Mouse (Mus musculus) embryonic facial prominence, embryonic 10.5 days (tissue): ENCODE results near the gene Gm34653. TPM values are rescaled to one million over a fixed set of nuclear protein-coding genes. Genes with fewer than 3 reads are reported as not detected.
"Not testable (repeated sequence)": the region's sequence is repeated elsewhere in the genome, so short reads cannot be mapped to it uniquely, and the experiment has no call there.

ENCODE experiments used
- DNase-seq: peaks from one replicate; pipeline ENCODE4 v3.0.0-alpha.2; 2017; ENCODE audit warnings: low spot score
- H3K27ac ChIP-seq: fragments of 300-500 bp; sonication (generic); replicated peaks from 2 replicates; pipeline ENCODE4 v1.5.1; 2016; ENCODE audit warnings: mild to moderate bottlenecking
- H3K27me3 ChIP-seq: fragments of 300-500 bp; sonication (generic); replicated peaks from 2 replicates; pipeline ENCODE4 v1.6.1; 2016; ENCODE audit warnings: low read depth, mild to moderate bottlenecking; ENCODE audit not compliant: poor library complexity, severe bottlenecking
- H3K36me3 ChIP-seq: fragments of 300-500 bp; sonication (generic); replicated peaks from 2 replicates; pipeline ENCODE4 v1.6.1; 2016; ENCODE audit warnings: mild to moderate bottlenecking, moderate library complexity
- H3K4me1 ChIP-seq: fragments of 300-500 bp; sonication (generic); 2 replicates; pipeline ENCODE4 v1.6.1; 2016
- H3K4me3 ChIP-seq: fragments of 300-500 bp; sonication (generic); 2 replicates; pipeline ENCODE4 v1.5.1; 2016; ENCODE audit warnings: mild to moderate bottlenecking, moderate library complexity
- H3K9me3 ChIP-seq: fragments of 300-500 bp; sonication (generic); 2 replicates; pipeline ENCODE4 v1.6.1; 2016; ENCODE audit warnings: mild to moderate bottlenecking
- WGBS: fragments of 180-500 bp; shearing (Covaris S2); methylation state at CpG from one replicate; pipeline ENCODE4 v1.1.7; 2016; 5-methylcytosine and 5-hydroxymethylcytosine counted together
- polyA plus RNA-seq: library from polyadenylated mRNA; unstranded; fragments of >200 nt; fragmentation: Nextera tagmentation; extraction: Ambion mirVana; gene quantifications from 2 replicates; pipeline ENCODE4 v1.2.1, GENCODE M21; 2016

Gm34653 gene
- polyA plus RNA-seq, result 0.09 TPM in 1 of 2 replicates, not detected in the other

DNA sequence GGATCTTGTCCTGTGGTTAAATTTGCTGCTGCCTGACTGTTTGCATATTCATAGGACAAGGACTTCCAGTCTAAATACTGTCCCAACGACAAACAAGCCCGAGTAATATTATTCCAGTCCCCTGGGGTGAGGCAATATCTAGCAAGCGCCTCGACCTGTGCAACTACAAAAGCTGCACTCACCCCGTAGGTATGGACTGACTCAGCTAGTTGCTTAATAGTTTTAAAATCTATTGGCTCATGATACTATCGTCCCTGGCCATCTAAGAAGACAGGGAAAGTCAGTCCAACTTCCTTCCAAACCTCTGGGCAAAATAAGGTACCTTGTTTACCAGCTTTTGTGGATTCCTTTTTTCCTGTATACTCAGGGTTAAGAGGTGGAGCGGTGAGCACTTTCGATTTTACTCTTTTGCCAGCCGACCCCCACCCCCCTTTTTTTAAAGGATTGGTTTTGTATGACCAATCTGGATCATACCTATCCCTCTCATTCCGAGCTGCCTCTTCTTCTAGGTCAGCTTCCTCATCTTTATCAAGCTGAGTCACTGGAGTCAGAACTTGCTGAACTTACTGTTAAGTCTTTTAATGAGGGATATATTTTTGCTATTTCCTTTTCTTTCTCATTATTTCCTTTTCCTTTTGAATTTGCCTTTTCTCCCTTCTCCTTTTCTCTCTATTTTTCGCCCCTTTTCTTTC is at the start of gene Gm34653:
Gm34653 (plus strand) TSS at position 242 of the 692 bp plus-strand sequence.
- not testable (repeated sequence) for H3K9me3 ChIP-seq, H3K27ac ChIP-seq, H3K4me1 ChIP-seq, H3K36me3 ChIP-seq, H3K4me3 ChIP-seq, DNase-seq, H3K27me3 ChIP-seq
- WGBS, result 74% methylated on average over 11 of the region's 11 CpGs

DNA sequence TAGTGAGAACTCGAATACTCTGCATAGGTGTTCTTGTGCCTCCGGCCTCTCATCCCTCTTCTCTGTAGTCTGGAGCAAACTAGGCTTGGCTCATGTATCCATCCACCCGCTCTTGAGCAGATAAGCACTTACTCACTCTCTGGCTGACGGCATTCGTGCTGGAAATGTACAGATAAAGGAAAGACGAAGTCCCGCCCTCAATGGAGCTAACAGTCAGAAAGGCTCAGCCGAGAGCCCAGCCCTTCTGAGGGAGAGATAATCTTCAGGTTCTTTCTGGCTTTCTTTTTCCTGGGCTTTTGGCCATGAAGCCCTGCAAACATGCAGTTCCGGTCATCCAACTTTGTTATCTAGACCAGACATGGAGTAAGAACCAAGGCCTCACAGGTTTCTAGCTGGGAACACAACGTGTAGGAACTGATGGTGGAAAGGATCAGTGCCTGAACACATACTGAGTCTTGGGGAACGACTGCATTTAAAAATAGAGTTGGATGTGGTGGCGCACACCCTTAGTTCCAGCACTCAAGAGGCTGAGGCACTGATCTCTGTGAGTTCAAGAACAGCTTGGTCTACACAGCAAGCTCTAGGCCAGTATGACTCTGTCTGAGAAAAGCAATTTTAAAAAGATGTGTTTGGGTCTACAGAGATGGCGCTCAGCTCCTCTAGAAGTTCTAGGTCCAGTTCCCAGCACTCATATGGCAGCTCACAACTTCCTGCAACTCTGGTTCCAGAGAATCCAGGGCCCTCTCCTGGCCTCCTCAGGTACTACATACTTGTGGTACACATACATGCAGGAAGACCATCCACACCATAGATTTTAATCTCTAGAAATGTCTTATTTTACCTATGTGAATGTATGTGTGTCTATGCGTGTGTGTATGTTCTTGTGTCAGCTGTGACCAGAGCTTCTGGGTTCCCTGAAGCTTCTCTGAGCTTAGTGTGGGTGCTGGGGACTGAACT is 49.5 kb upstream of the Gm34653 start:
- Histone ChIP-seq H3K4me3 (no peak overlapping the region), H3K4me1 (no peaks in the 10 kb centered on the region), H3K27me3 (no peaks in the 10 kb centered on the region), H3K27ac (no peak overlapping the region), H3K36me3 (peaks cover 92% of the 10 kb centered on the region), H3K9me3 (no peaks in the 10 kb centered on the region)
- no peak for DNase-seq
- 93% methylated on average over 14 of the region's 14 CpGs for WGBS

DNA sequence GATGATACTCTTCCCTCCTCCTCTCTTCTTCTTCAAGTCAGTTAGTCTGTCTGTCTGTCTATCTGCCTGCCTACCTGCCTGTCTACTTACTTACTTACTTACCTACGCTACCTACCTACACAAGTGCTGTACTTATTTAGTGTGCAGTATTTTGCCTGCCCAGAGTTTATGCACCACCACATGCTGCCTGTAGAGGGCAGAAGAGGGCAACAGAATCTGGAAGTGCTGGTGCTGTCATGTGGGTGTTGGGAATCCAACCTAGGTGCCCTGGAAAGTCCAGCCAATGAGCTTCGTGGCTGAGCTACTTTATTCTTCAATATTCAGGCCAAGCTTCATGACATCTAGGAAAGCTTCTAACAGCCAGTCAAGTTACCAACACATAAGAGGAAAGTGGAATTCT is 48.7 kb upstream of the Gm34653 start:
- peak; percentile 50 for DNase-seq
- H3K9me3 ChIP-seq, result no peaks in the 10 kb centered on the region
- H3K27me3 ChIP-seq, result no peaks in the 10 kb centered on the region
- H3K27ac ChIP-seq, result no peak overlapping the region
- no peak overlapping the region for H3K4me3 ChIP-seq
- peaks cover 92% of the 10 kb centered on the region for H3K36me3 ChIP-seq
- no peaks in the 10 kb centered on the region for H3K4me1 ChIP-seq
- WGBS, result 81% methylated on average over 2 of the region's 2 CpGs

DNA sequence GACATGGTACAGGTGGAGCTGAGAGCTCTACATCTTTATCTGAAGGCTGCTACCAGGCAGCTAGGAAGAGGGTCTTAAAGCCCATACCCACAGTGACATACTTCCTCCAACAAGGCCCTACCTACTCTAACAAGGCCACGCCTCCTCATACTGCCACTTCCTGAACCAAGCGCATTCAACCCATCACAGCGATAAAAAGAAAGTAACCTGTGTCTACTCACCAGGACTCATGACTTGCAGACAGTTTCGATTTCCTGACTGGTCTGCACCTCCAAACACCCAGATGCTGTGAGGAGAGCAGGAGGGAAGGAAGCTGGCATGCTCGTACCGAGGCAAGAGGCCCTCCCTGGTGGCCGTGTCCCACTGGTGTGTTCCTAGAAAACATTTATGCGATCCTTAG is 42.5 kb upstream of the Gm34653 start:
- WGBS, result 95% methylated on average over 8 of the region's 8 CpGs
- H3K27me3 ChIP-seq, result no peaks in the 10 kb centered on the region
- H3K9me3 ChIP-seq, result no peaks in the 10 kb centered on the region
- no peak overlapping the region for H3K4me3 ChIP-seq
- H3K4me1 ChIP-seq, result no peaks in the 10 kb centered on the region
- no peak for DNase-seq
- peaks cover 72% of the 10 kb centered on the region for H3K36me3 ChIP-seq
- H3K27ac ChIP-seq, result no peak overlapping the region

DNA sequence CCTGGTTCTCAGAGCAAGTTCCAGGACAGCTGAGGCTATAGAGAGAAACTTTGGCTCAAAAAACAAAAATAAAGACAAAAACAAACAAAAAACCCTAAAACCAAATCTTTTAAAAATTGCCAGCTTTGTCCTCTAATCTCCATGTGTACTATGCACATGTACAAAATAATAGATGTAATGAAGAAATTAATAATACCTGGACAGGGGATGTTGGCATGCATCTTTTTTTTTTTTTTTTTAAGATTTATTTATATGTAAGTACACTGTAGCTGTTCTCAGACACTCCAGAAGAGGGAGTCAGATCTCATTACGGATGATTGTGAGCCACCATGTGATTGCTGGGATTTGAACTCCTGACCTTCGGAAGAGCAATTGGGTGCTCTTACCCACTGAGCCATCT is 40.3 kb upstream of the Gm34653 start:
- H3K9me3 ChIP-seq, H3K4me1 ChIP-seq, H3K4me3 ChIP-seq, DNase-seq, H3K27me3 ChIP-seq, H3K27ac ChIP-seq: not testable (repeated sequence)
- H3K36me3 ChIP-seq, result peaks cover 70% of the 10 kb centered on the region
- 87% methylated on average over 2 of the region's 2 CpGs for WGBS

DNA sequence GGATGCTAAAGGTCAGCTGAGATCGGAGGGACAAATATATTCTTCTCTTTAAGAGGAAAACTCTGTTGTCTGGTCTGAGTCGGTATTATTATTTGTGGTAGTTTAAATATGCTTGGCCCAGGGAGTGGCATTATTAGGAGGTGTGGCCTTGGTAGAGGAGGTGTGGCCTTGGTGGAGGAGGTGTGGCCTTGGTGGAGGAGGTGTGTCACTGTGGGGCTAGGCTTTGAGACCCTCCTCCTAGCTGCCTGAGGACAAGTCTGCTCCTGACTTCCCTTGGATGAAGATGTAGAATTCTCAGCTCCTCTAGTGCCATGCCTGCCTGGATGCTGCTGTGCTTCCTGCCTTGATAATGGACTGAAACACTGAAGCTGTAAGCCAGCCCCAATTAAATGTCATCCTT is 38.3 kb upstream of the Gm34653 start:
- WGBS, result 88% methylated on average over 2 of the region's 2 CpGs
- peaks cover 54% of the 10 kb centered on the region for H3K36me3 ChIP-seq
- H3K27me3 ChIP-seq, result no peaks in the 10 kb centered on the region
- DNase-seq, result no peak
- peaks cover 10% of the 10 kb centered on the region for H3K4me1 ChIP-seq
- no peak overlapping the region for H3K27ac ChIP-seq
- no peak overlapping the region for H3K4me3 ChIP-seq
- no peaks in the 10 kb centered on the region for H3K9me3 ChIP-seq

DNA sequence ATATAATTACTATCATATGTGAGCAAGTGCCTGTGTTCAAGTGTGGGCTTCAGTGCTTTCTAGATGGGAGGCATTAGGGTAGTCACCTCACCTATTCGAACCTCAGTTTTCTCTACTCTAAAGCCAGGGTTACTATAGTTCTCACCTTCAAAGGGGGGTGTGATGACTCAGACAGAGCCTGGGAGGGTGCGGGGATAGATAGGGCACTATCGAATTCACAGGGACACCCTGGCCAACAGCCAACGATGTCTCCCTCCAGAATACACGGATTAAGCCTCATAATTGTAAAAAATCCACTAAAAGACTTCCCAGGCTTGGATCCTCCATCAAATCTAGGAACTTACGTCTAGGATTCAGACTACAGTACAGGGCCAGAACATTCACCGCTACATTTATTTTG is 37.4 kb upstream of the Gm34653 start:
- Histone ChIP-seq H3K27me3 (no peaks in the 10 kb centered on the region), H3K36me3 (peaks cover 46% of the 10 kb centered on the region), H3K27ac (no peak overlapping the region), H3K4me3 (no peak overlapping the region), H3K9me3 (no peaks in the 10 kb centered on the region), H3K4me1 (peaks cover 16% of the 10 kb centered on the region)
- WGBS, result 92% methylated on average over 7 of the region's 7 CpGs
- no peak for DNase-seq

DNA sequence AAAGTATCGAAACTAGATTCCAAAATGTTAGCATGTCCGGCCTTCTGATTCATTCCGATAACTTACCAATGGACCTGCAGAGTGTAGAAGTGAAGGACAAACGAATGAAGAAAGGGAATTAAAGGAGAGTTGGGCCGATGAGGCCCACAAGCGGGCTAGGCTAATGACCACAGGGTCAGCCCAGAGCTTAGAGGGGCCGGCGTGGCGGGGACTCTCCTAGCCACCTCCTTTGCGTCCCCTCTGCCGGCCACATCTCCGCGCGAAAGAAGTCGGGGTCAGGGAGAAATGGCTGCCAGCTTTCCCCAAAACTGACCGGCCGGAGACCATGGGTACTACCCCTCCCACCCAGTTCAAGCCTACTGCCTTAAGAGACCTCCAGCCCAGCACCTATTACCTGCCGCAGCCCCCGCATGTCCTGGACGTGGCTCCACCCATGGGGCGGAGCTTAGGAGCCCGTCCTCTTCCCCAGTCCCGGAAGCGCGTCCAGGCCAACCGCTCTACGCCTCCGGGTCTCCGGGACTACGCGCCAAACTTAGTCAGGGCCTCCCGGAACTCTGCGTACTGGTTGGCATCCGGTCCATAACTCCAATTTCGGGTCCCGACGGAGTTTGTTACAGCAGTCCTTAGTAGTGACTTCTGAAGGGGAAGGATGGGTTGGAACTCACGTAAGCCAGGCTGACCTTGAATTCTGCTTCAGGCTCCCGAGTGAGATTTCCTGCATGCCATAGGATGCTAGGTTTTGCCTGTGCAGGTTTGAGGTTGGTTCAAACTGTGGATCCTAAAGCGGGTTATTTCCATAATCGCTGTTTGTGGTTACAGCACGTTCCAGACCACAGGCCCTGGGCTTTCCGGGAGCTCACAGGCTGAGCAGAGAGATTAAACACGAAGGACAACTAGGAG is 33.2 kb upstream of the Gm34653 start, which contains the start of gene Rabepk:
Rabepk (minus strand) TSS at position 556 of the 900 bp plus-strand sequence.
- WGBS, result 5% methylated on average over 44 of the region's 44 CpGs
- Histone ChIP-seq H3K4me1 (peaks cover 34% of the 10 kb centered on the region), H3K9me3 (no peaks in the 10 kb centered on the region), H3K27me3 (no peaks in the 10 kb centered on the region), H3K36me3 (peaks cover 35% of the 10 kb centered on the region), H3K27ac (peak within 1 kb of the TSS; percentile 86), H3K4me3 (peak within 1 kb of the TSS; percentile 79)
- peak; percentile 88 for DNase-seq

DNA sequence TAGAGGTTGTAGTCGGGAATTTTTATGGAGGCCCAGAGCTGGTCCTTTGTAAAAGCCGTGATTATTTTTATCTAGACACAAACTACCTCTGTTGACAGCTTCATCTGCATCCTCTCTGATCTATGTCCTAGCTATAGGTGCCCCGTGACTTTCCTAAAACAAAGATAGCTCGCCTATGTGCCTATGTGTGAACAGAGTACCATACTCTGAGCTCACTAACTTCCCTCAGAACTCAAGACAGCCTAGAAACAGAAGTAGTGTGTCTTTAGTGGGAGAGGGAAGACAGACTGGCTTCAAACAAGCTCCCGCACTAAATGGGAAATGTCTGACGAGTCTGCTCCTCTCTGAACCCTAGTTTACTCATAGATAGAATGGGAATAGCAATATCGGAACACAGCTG is 32.4 kb upstream of the Gm34653 start:
- no peaks in the 10 kb centered on the region for H3K27me3 ChIP-seq
- 80% methylated on average over 7 of the region's 7 CpGs for WGBS
- no peaks in the 10 kb centered on the region for H3K9me3 ChIP-seq
- H3K36me3 ChIP-seq, result peaks cover 33% of the 10 kb centered on the region
- no peak for DNase-seq
- H3K4me1 ChIP-seq, result peaks cover 34% of the 10 kb centered on the region
- no peak overlapping the region for H3K27ac ChIP-seq
- peak overlapping the region; percentile 79 for H3K4me3 ChIP-seq

DNA sequence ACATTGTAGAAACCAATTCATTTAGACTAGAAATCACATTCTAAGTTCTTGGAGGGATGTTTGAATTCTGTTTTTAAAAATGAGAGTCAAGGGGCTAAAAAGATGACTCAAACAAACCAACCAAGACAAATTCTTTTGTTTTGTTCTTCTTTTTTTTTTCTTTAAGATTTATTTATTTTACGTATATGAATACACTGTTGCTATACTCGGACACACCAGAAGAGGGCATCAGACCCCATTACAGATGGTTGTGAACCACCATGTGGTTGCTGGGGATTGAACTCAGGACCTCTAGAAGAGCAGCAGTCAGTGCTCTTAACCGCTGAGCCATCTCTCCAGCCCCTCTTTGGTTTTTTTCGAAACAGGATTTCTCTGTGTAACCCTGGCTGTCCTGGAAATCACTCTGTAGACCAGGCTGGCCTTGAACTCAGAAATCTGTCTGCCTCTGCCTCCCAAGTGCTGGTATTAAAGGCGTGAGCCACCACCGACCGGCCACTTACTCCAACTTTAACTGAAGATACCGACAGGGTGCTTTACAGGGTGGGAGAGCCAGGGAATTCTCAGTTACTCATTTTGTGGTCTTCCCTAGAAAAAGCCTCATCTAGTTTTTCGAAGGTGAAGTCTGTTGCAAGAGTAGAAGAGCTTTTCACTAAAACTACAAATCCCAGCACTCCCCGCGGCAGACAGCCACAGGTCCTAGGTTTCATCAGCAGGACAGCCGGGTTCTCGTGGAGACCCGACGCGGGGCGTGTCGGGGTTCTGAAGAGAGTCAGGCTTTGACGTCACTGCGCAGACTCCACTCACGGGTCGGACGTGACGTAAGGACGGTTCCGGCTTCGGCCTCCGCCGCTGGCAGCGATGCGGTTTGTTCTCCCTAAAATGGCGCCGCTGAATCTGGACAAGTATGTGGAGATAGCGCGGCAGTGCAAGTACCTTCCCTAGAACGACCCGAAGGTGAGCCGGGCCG is 31.0 kb upstream of the Gm34653 start:
- H3K9me3 ChIP-seq, result no peaks in the 10 kb centered on the region
- WGBS, result 5% methylated on average over 39 of the region's 39 CpGs
- peaks cover 33% of the 10 kb centered on the region for H3K36me3 ChIP-seq
- DNase-seq, result peak; percentile 98
- H3K4me3 ChIP-seq, result peak overlapping the region; percentile 69
- H3K27me3 ChIP-seq, result no peaks in the 10 kb centered on the region
- peaks cover 34% of the 10 kb centered on the region for H3K4me1 ChIP-seq
- H3K27ac ChIP-seq, result peak overlapping the region; percentile 90

DNA sequence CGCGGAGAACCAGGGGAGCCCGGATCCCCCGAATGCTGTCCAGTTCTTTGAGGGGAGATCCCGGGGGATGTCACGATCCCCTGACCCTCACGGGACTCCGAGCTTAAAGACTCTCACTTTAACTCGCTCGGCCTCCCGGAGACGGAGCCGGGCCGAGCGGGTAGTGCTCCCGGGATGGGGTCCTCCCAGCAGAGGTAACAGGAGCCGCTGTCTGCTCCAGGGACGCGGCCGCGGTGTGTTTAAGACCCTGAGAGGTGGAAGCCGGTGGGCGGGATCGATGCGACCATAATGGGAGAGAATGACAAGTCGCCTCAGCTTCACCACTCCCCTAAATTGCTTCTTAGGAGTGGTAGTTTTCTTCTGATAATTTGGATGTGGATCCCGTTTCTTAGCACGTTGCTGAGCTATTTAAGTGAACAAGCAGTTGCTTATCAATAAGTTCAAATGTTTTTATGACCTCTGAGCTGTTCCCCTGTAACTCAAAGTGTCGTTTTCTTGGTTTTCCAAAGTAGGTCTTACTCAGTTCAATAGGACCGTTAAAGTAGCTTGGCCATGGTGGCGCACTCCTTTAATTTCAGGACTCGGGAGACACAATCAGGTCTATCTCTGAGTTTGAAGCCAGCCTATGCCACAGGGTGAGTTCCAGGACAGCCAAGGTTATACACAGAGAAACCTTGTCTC is 30.1 kb upstream of the Gm34653 start:
- Histone ChIP-seq H3K4me1 (peaks cover 34% of the 10 kb centered on the region), H3K4me3 (peak overlapping the region; percentile 69), H3K36me3 (peaks cover 39% of the 10 kb centered on the region), H3K27ac (peak overlapping the region; percentile 90)
- peak; percentile 43 for DNase-seq
- under 1% methylated on average over 32 of the region's 32 CpGs for WGBS
- not testable (repeated sequence) for H3K9me3 ChIP-seq, H3K27me3 ChIP-seq
